Mouse (Mus musculus) stomach, embryonic 14.5 days (tissue): ENCODE results near the gene Naxd. TPM values are rescaled to one million over a fixed set of nuclear protein-coding genes. Genes with fewer than 3 reads are reported as not detected.

Source experiments
- ATAC-seq: fragments of 200-750 bp; cut with Nextera tagmentation; 2 replicates; pipeline ENCODE4 v1.8.0; 2017; ENCODE audit warnings: low read depth, moderate TSS enrichment; ENCODE audit not compliant: insufficient number of reproducible peaks, insufficient read depth, low FRiP score
- H3K27ac ChIP-seq: fragments of 300-500 bp; sonication (generic); 2 replicates; pipeline ENCODE4 v1.5.1; 2014; ENCODE audit warnings: mild to moderate bottlenecking, low read length, moderate library complexity, mixed read lengths
- H3K27me3 ChIP-seq: fragments of 300-500 bp; sonication (generic); 2 replicates; pipeline ENCODE4 v1.6.1; 2014; ENCODE audit warnings: low read length, control low read depth, mixed read lengths; ENCODE audit not compliant: control insufficient read depth, insufficient read depth
- H3K36me3 ChIP-seq: fragments of 300-500 bp; sonication (generic); 2 replicates; pipeline ENCODE4 v1.6.1; 2014; ENCODE audit warnings: mild to moderate bottlenecking, control low read depth, low read length, moderate library complexity, mixed read lengths; ENCODE audit not compliant: control insufficient read depth, insufficient read depth
- H3K4me1 ChIP-seq: fragments of 300-500 bp; sonication (generic); 2 replicates; pipeline ENCODE4 v1.6.1; 2014; ENCODE audit warnings: low read length, control low read depth, mixed read lengths; ENCODE audit not compliant: control insufficient read depth, insufficient read depth
- H3K4me2 ChIP-seq: fragments of 300-500 bp; sonication (generic); replicated peaks from 2 replicates; pipeline ENCODE4 v1.6.1; 2014; ENCODE audit warnings: low read depth, low read length, control low read depth
- H3K4me3 ChIP-seq: fragments of 300-500 bp; sonication (generic); 2 replicates; pipeline ENCODE4 v1.5.1; 2014; ENCODE audit warnings: low read depth, low read length, control low read depth
- H3K9ac ChIP-seq: fragments of 300-500 bp; sonication (generic); replicated peaks from 2 replicates; pipeline ENCODE4 v1.6.1; 2014; ENCODE audit warnings: low read depth, mild to moderate bottlenecking, control low read depth, low read length, moderate library complexity, mixed read lengths
- H3K9me3 ChIP-seq: fragments of 300-500 bp; sonication (generic); 2 replicates; pipeline ENCODE4 v1.6.1; 2016; ENCODE audit warnings: low read depth, low read length, control low read depth; ENCODE audit not compliant: control insufficient read depth
- WGBS: fragments of 180-500 bp; shearing (Covaris S2); extraction: QIAGEN DNeasy Blood & Tissue Kit; methylation state at CpG from one replicate; pipeline ENCODE4 v1.1.7; 2014; 5-methylcytosine and 5-hydroxymethylcytosine counted together
- polyA plus RNA-seq: library from polyadenylated mRNA; unstranded; fragments of >200 nt; fragmentation: Nextera tagmentation; extraction: Ambion mirVana; gene quantifications from 2 replicates; pipeline ENCODE4 v1.2.1, GENCODE M21; 2014

Gene Naxd
- polyA plus RNA-seq, 1 experiment from 2014 or later: 133 TPM

- H3K27ac ChIP-seq: peak overlapping the region; percentile 63; the same call in 1 of the 2 replicates
- no peaks in the 10 kb centered on the region for H3K36me3 ChIP-seq
- no peak for ATAC-seq
- WGBS: 34% methylated on average over 11 of the region's 12 CpGs
- H3K27me3 ChIP-seq: no peaks in the 10 kb centered on the region
- no peak overlapping the region for H3K4me2 ChIP-seq
- H3K4me1 ChIP-seq: peaks cover 15% of the 10 kb centered on the region
- H3K9me3 ChIP-seq: no peaks in the 10 kb centered on the region
- H3K4me3 ChIP-seq: no peak overlapping the region
- no peak overlapping the region for H3K9ac ChIP-seq
Observed at GRCm38 (mm10) chr8:11457981-11458836, 39.1 kb upstream of the Naxd start.

GRCm38 (mm10) chr8:11459016-11459415 lies 38.3 kb upstream of the Naxd start:
- no peaks in the 10 kb centered on the region for H3K36me3 ChIP-seq
- H3K9ac ChIP-seq: no peak overlapping the region
- H3K9me3 ChIP-seq: no peaks in the 10 kb centered on the region
- H3K27me3 ChIP-seq: no peaks in the 10 kb centered on the region
- no peak overlapping the region for H3K27ac ChIP-seq
- H3K4me1 ChIP-seq: peaks cover 15% of the 10 kb centered on the region
- no peak overlapping the region for H3K4me3 ChIP-seq
- H3K4me2 ChIP-seq: no peak overlapping the region
- 15% methylated on average over 5 of the region's 5 CpGs for WGBS
- ATAC-seq: no peak

GRCm38 (mm10) chr8:11460934-11461333 lies 36.4 kb upstream of the Naxd start:
- H3K9ac ChIP-seq: no peak overlapping the region
- no peak overlapping the region for H3K4me2 ChIP-seq
- H3K27ac ChIP-seq: no peak overlapping the region
- no peak for ATAC-seq
- H3K4me3 ChIP-seq: no peak overlapping the region
- no peaks in the 10 kb centered on the region for H3K36me3 ChIP-seq
- WGBS: 41% methylated on average over 2 of the region's 2 CpGs
- H3K27me3 ChIP-seq: no peaks in the 10 kb centered on the region
- no peaks in the 10 kb centered on the region for H3K9me3 ChIP-seq
- H3K4me1 ChIP-seq: peaks cover 15% of the 10 kb centered on the region

GRCm38 (mm10) chr8:11461847-11462246 lies 35.5 kb upstream of the Naxd start:
- 24% methylated on average over 2 of the region's 2 CpGs for WGBS
- Histone ChIP-seq H3K27ac (no peak overlapping the region), H3K27me3 (no peaks in the 10 kb centered on the region), H3K4me2 (no peak overlapping the region), H3K36me3 (no peaks in the 10 kb centered on the region), H3K9me3 (no peaks in the 10 kb centered on the region), H3K4me1 (peaks cover 15% of the 10 kb centered on the region), H3K4me3 (no peak overlapping the region), H3K9ac (no peak overlapping the region)
- no peak for ATAC-seq

GRCm38 (mm10) chr8:11462641-11463040 lies 34.7 kb upstream of the Naxd start:
- H3K27ac ChIP-seq: no peak overlapping the region
- no peaks in the 10 kb centered on the region for H3K9me3 ChIP-seq
- no peaks in the 10 kb centered on the region for H3K36me3 ChIP-seq
- H3K27me3 ChIP-seq: no peaks in the 10 kb centered on the region
- 87% methylated on average over 4 of the region's 4 CpGs for WGBS
- H3K4me1 ChIP-seq: peaks cover 14% of the 10 kb centered on the region
- H3K9ac ChIP-seq: no peak overlapping the region
- H3K4me3 ChIP-seq: no peak overlapping the region
- no peak overlapping the region for H3K4me2 ChIP-seq
- no peak for ATAC-seq

GRCm38 (mm10) chr8:11463541-11463888 lies 33.8 kb upstream of the Naxd start:
- WGBS: 88% methylated on average over 2 of the region's 2 CpGs

GRCm38 (mm10) chr8:11463889-11464706 lies 33.2 kb upstream of the Naxd start:
- peaks cover 1% of the 10 kb centered on the region for H3K4me1 ChIP-seq
- no peak overlapping the region for H3K9ac ChIP-seq
- no peaks in the 10 kb centered on the region for H3K27me3 ChIP-seq
- no peaks in the 10 kb centered on the region for H3K36me3 ChIP-seq
- no peaks in the 10 kb centered on the region for H3K9me3 ChIP-seq
- no peak for ATAC-seq
- no peak overlapping the region for H3K4me3 ChIP-seq
- H3K27ac ChIP-seq: no peak overlapping the region
- no peak overlapping the region for H3K4me2 ChIP-seq
- WGBS: 70% methylated on average over 12 of the region's 12 CpGs

More at GRCm38 (mm10) chr8:11463541-11463888, 33.8 kb upstream of the Naxd start:
- H3K27ac ChIP-seq: no peak overlapping the region
- ATAC-seq: no peak
- H3K9ac ChIP-seq: no peak overlapping the region
- H3K9me3 ChIP-seq: no peaks in the 10 kb centered on the region
- H3K4me1 ChIP-seq: peaks cover 7% of the 10 kb centered on the region
- H3K4me2 ChIP-seq: no peak overlapping the region
- no peak overlapping the region for H3K4me3 ChIP-seq
- no peaks in the 10 kb centered on the region for H3K36me3 ChIP-seq
- no peaks in the 10 kb centered on the region for H3K27me3 ChIP-seq

GRCm38 (mm10) chr8:11464707-11464964 lies 32.7 kb upstream of the Naxd start:
- H3K4me1 ChIP-seq: no peaks in the 10 kb centered on the region
- H3K27ac ChIP-seq: no peak overlapping the region
- no peaks in the 10 kb centered on the region for H3K27me3 ChIP-seq
- H3K36me3 ChIP-seq: no peaks in the 10 kb centered on the region
- H3K9me3 ChIP-seq: no peaks in the 10 kb centered on the region
- no peak overlapping the region for H3K4me3 ChIP-seq
- ATAC-seq: no peak
- no peak overlapping the region for H3K9ac ChIP-seq
- no peak overlapping the region for H3K4me2 ChIP-seq
- 64% methylated on average over 3 of the region's 3 CpGs for WGBS
